Mouse (Mus musculus) heart, postnatal 0 days (tissue): ENCODE results near the gene Gm9913.

Source experiments
- CTCF ChIP-seq: IDR thresholded peaks from 2 replicates; pipeline ENCODE4 v1.5.1; 2016; ENCODE audit warnings: antibody characterized with exemption, control low read depth, low read depth
- EP300 ChIP-seq: IDR thresholded peaks from 2 replicates; pipeline ENCODE4 v1.6.1; 2016; ENCODE audit warnings: antibody characterized with exemption, low read depth

GRCm38 (mm10) chr2:125498216-125498615 lies 6.7 kb upstream of the Gm9913 start:
- TF ChIP-seq CTCF (no peak), EP300 (no peak)
